Mouse (Mus musculus): Measurements from ENCODE around the gene Odf2.

- no peak for TF ChIP-seq CTCF (IDR thresholded peaks at IDR 0.05; ENCODE audit: low read depth, low read length)
- no peak for TF ChIP-seq POLR2A (IDR thresholded peaks at IDR 0.05; ENCODE audit: insufficient read depth, low read length)
- TF ChIP-seq EP300 (IDR thresholded peaks at IDR 0.05; ENCODE audit: insufficient read depth, low read depth, low read length), result no peak
Measured at GRCm38 (mm10) chr2:29948896-29949295, 59.9 kb downstream of the Odf2 start.

All from ES-Bruce4 (cell line).